ENCODE assay signal across 8 mouse cellular contexts in genomic region chr5:93092857-93093622, GRCm38 (mm10). TPM values are rescaled to one million over a fixed set of nuclear protein-coding genes. Genes with fewer than 3 reads are reported as not detected.
DNase-seq lines count a peak whose midpoint lies in the region; ATAC-seq and TF ChIP-seq lines count a peak whose summit lies in the region.

Gene Sept11 (plus strand): TSS chr5:93093437.

- H3K4me1 ChIP-seq in G1E (ENCODE audit: insufficient read depth, low read depth, low read length): peaks cover 35% of the 10 kb centered on the region
- peaks cover 26% of the 10 kb centered on the region for H3K4me1 ChIP-seq in forebrain, postnatal 0 days (ENCODE audit: insufficient read depth)
- H3K4me1 ChIP-seq in lung, embryonic 15.5 days: peaks cover 44% of the 10 kb centered on the region

- H3K9me3 ChIP-seq in G1E (replicated peaks): no peaks in the 10 kb centered on the region
- no peaks in the 10 kb centered on the region for H3K9me3 ChIP-seq in forebrain, postnatal 0 days (ENCODE audit: low read length)
- no peaks in the 10 kb centered on the region for H3K9me3 ChIP-seq in lung, embryonic 15.5 days

- no peak for TF ChIP-seq CTCF in G1E (IDR thresholded peaks at IDR 0.05; ENCODE audit: low read depth, low read length)
- no peak for TF ChIP-seq CTCF in forebrain, postnatal 0 days (IDR thresholded peaks at IDR 0.05; ENCODE audit: low read depth)

- ATAC-seq in G1E (ENCODE audit: extremely low read depth, insufficient number of reproducible peaks, low FRiP score, poor library complexity, severe bottlenecking): peak; percentile 77
- peak; percentile 93 for ATAC-seq in forebrain, postnatal 0 days
- peak; percentile 91 for ATAC-seq in lung, embryonic 15.5 days (ENCODE audit: borderline replicate concordance, extremely low read depth, low FRiP score, low TSS enrichment)

- peak within 1 kb of the TSS; percentile 83 for H3K4me2 ChIP-seq in forebrain, postnatal 0 days (ENCODE audit: low read depth)
- peak within 1 kb of the TSS; percentile 95 for H3K4me2 ChIP-seq in lung, embryonic 15.5 days

- WGBS in forebrain, postnatal 0 days: 2% methylated on average over 63 of the region's 63 CpGs
- WGBS in lung, embryonic 15.5 days: under 1% methylated on average over 57 of the region's 63 CpGs

- H3K27ac ChIP-seq in forebrain, postnatal 0 days (ENCODE audit: low read depth, low read length): peak within 1 kb of the TSS; percentile 94
- H3K27ac ChIP-seq in lung, embryonic 15.5 days: peak within 1 kb of the TSS; percentile 93

- no peaks in the 10 kb centered on the region for H3K27me3 ChIP-seq in G1E (ENCODE audit: insufficient read depth, low read length)
- no peaks in the 10 kb centered on the region for H3K27me3 ChIP-seq in forebrain, postnatal 0 days (ENCODE audit: insufficient read depth, low read length)
- H3K27me3 ChIP-seq in lung, embryonic 15.5 days: no peaks in the 10 kb centered on the region

- H3K9ac ChIP-seq in forebrain, postnatal 0 days: peak within 1 kb of the TSS; percentile 83
- H3K9ac ChIP-seq in lung, embryonic 15.5 days: peak within 1 kb of the TSS; percentile 85

- peak; percentile 92 for DNase-seq in G1E (ENCODE audit: low spot score)
- DNase-seq in cerebellum, adult 18-20 months: peak; percentile 93 to 96
- DNase-seq in forebrain, postnatal 0 days: peak; percentile 96
- DNase-seq in heart, postnatal 4 days: peak; percentile 95
- DNase-seq in layer of hippocampus, adult 8-10 months (ENCODE audit: low spot score in 2 of 2): peak; percentile 89 to 95
- peak; percentile 88 for DNase-seq in ovary, adult 18-20 months (ENCODE audit: low spot score)
- peak; percentile 86 for DNase-seq in thymus, postnatal 0 days (ENCODE audit: low spot score)

- peaks cover 22% of the 10 kb centered on the region for H3K36me3 ChIP-seq in G1E (replicated peaks)
- H3K36me3 ChIP-seq in forebrain, postnatal 0 days (ENCODE audit: insufficient read depth): no peaks in the 10 kb centered on the region; the same call in 1 of the 2 replicates
- H3K36me3 ChIP-seq in lung, embryonic 15.5 days: no peaks in the 10 kb centered on the region

- peak within 1 kb of the TSS; percentile 96 for H3K4me3 ChIP-seq in G1E (ENCODE audit: low read depth, low read length)
- H3K4me3 ChIP-seq in forebrain, postnatal 0 days (ENCODE audit: low read depth, low read length): peak within 1 kb of the TSS; percentile 83
- peak within 1 kb of the TSS; percentile 83 for H3K4me3 ChIP-seq in lung, embryonic 15.5 days

RNA-seq across cellular contexts. Expression of gene Sept11, which starts in this region (rescaled TPM):
- total RNA-seq in G1E (2014; fragmentation: Nextera tagmentation) (96.1 and 104 TPM in 2 replicates), G1E (2017) (41.2 and 46.1 TPM in 2 replicates)
- polyA plus RNA-seq in G1E (2012): 20.4 and 25.4 TPM in 2 replicates
- 87.2 and 104 TPM in 2 replicates for total RNA-seq in forebrain, postnatal 0 days (2014; rRNA removed)
- 85.9 and 104 TPM in 2 replicates for polyA plus RNA-seq in forebrain, postnatal 0 days (2015; fragmentation: Nextera tagmentation; extraction: Ambion mirVana)
- 100 to 1,000 TPM; 120 to 130 TPM for total RNA-seq in heart, postnatal 4 days (2021)
- total RNA-seq in layer of hippocampus, adult 8-10 months (2022): 100 to 1,000 TPM; 105 to 119 (median 113) TPM
- polyA plus RNA-seq in lung, embryonic 15.5 days (2015; fragmentation: Nextera tagmentation; extraction: Ambion mirVana): 161 and 168 TPM in 2 replicates
- 59.9 and 61.0 TPM in 2 replicates for polyA plus RNA-seq in thymus, postnatal 0 days (2015; fragmentation: Nextera tagmentation; extraction: Ambion mirVana)

Comparison
In these comparisons a context has a peak if more than half of its experiments do, and no peak if none do; other contexts are left out.
1. Peak in every context shown above with its lines: DNase-seq, ATAC-seq, H3K4me3 ChIP-seq and H3K27ac ChIP-seq.